Mouse (Mus musculus) neural tube, embryonic 11.5 days (tissue): ENCODE data around the gene Gns. TPM values are rescaled to one million over a fixed set of nuclear protein-coding genes. Genes with fewer than 3 reads are reported as not detected.

Source experiments
- ATAC-seq: fragments of 200-750 bp; cut with Nextera tagmentation; 2 replicates; pipeline ENCODE4 v1.8.0; 2017; ENCODE audit warnings: moderate number of reproducible peaks, mild to moderate bottlenecking, moderate TSS enrichment, moderate library complexity; ENCODE audit not compliant: insufficient read depth, low FRiP score, low TSS enrichment
- DNase-seq: peaks from one replicate; pipeline ENCODE4 v3.0.0-alpha.2; 2015; ENCODE audit warnings: low spot score
- H3K27ac ChIP-seq: fragments of 300-500 bp; sonication (generic); 2 replicates; pipeline ENCODE4 v1.5.1; 2014; ENCODE audit warnings: low read depth, mild to moderate bottlenecking, low read length
- H3K27me3 ChIP-seq: fragments of 300-500 bp; sonication (generic); 2 replicates; pipeline ENCODE4 v1.6.1; 2014; ENCODE audit warnings: mild to moderate bottlenecking, low read length, mixed read lengths; ENCODE audit not compliant: control insufficient read depth, insufficient read depth
- H3K36me3 ChIP-seq: fragments of 300-500 bp; sonication (generic); 2 replicates; pipeline ENCODE4 v1.6.1; 2014; ENCODE audit warnings: mild to moderate bottlenecking, low read length, moderate library complexity, mixed read lengths; ENCODE audit not compliant: control insufficient read depth, insufficient read depth
- H3K4me1 ChIP-seq: fragments of 300-500 bp; sonication (generic); 2 replicates; pipeline ENCODE4 v1.6.1; 2014; ENCODE audit warnings: low read length, mixed read lengths; ENCODE audit not compliant: control insufficient read depth, insufficient read depth
- H3K4me2 ChIP-seq: fragments of 300-500 bp; sonication (generic); 2 replicates; pipeline ENCODE4 v1.6.1; 2014; ENCODE audit warnings: low read depth, mild to moderate bottlenecking, moderate library complexity
- H3K4me3 ChIP-seq: fragments of 300-500 bp; sonication (generic); 2 replicates; pipeline ENCODE4 v1.5.1; 2014; ENCODE audit warnings: low read depth, low read length
- H3K9ac ChIP-seq: fragments of 300-500 bp; sonication (generic); 2 replicates; pipeline ENCODE4 v1.6.1; 2014; ENCODE audit warnings: mild to moderate bottlenecking, low read length
- H3K9me3 ChIP-seq: fragments of 300-500 bp; sonication (generic); 2 replicates; pipeline ENCODE4 v1.6.1; 2016; ENCODE audit warnings: low read length; ENCODE audit not compliant: control insufficient read depth
- WGBS: fragments of 180-500 bp; shearing (Covaris S2); extraction: QIAGEN DNeasy Blood & Tissue Kit; methylation state at CpG from one replicate; pipeline ENCODE4 v1.1.7; 2014; 5-methylcytosine and 5-hydroxymethylcytosine counted together
- polyA plus RNA-seq: library from polyadenylated mRNA; unstranded; fragments of >200 nt; fragmentation: Nextera tagmentation; extraction: Ambion mirVana; gene quantifications from 2 replicates; pipeline ENCODE4 v1.2.1, GENCODE M21; 2014

Gene Gns
- polyA plus RNA-seq, 1 experiment from 2014 or later: 53.5 TPM

DNA sequence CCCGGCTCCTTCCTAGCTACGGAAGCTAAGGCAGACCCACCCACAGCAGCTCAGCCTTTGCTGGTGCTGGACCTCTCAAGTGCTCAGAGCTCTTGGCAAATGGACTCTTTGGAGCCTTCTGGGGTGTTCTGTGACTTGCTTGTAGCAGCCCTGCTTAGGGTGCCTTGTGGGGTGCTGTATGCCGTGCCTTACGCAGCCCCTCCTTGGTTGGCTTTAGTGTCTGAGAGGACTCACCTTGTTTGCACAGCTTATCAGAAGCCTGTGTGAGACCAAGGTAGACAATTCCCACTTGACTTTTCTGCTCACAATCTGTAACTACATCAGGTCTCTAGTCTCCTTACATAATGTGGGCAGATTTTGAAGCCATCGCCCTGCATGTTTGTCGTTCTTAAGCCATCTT is 20.8 kb downstream of the Gns start:
- Histone ChIP-seq H3K9ac (no peak overlapping the region; the same call in 1 of the 2 replicates), H3K36me3 (peaks cover 3% of the 10 kb centered on the region), H3K27ac (0 out of 2 replicates have a peak overlapping the region, but pooled peaks have one; percentile 14), H3K4me2 (no peak overlapping the region), H3K27me3 (no peaks in the 10 kb centered on the region), H3K4me1 (no peaks in the 10 kb centered on the region), H3K9me3 (no peaks in the 10 kb centered on the region), H3K4me3 (no peak overlapping the region)
- 95% methylated on average over 6 of the region's 6 CpGs for WGBS
- DNase-seq (no peak), ATAC-seq (no peak)

- no peaks in the 10 kb centered on the region for H3K9me3 ChIP-seq
- H3K4me2 ChIP-seq: no peak overlapping the region
- DNase-seq (peak; percentile 29), ATAC-seq (no peak)
- H3K4me1 ChIP-seq: no peaks in the 10 kb centered on the region
- no peak overlapping the region for H3K9ac ChIP-seq
- no peaks in the 10 kb centered on the region for H3K27me3 ChIP-seq
- H3K27ac ChIP-seq: no peak overlapping the region
- WGBS: 70% methylated on average over 9 of the region's 9 CpGs
- H3K4me3 ChIP-seq: no peak overlapping the region
- H3K36me3 ChIP-seq: peaks cover 3% of the 10 kb centered on the region
These were observed 21.5 kb downstream of the Gns start for GRCm38 (mm10) chr10:121386347-121386746.

DNA sequence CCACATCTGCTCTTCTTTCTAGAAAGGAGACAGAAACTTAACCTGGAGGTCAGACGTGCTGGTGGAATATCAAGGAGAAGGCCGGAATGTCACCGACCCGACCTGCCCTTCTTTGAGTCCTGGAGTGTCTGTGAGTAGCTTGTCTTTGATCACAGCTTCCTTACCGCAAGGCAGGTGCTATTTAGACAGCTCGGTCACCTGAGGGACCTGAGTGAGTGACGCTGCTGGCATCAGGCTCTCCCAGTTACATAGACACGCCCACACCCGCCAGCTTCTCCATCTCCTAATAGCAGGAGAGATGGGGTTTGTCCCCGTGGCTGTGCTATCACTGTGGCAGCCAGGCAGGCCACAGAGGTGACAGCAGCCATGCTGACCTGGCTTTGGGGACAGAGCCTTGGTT is 25.7 kb downstream of the Gns start:
- 82% methylated on average over 10 of the region's 10 CpGs for WGBS
- Histone ChIP-seq H3K36me3 (peaks cover 11% of the 10 kb centered on the region), H3K4me3 (no peak overlapping the region), H3K9me3 (no peaks in the 10 kb centered on the region), H3K9ac (no peak overlapping the region), H3K4me1 (no peaks in the 10 kb centered on the region), H3K4me2 (no peak overlapping the region), H3K27me3 (no peaks in the 10 kb centered on the region), H3K27ac (no peak overlapping the region)
- ATAC-seq (no peak), DNase-seq (no peak)

GRCm38 (mm10) chr10:121391901-121392300 is 27.0 kb downstream of the Gns start:
- Histone ChIP-seq H3K4me3 (no peak overlapping the region), H3K27ac (no peak overlapping the region), H3K9ac (no peak overlapping the region), H3K4me1 (no peaks in the 10 kb centered on the region), H3K27me3 (no peaks in the 10 kb centered on the region), H3K9me3 (no peaks in the 10 kb centered on the region), H3K36me3 (peaks cover 11% of the 10 kb centered on the region), H3K4me2 (no peak overlapping the region)
- ATAC-seq (no peak), DNase-seq (no peak)
- WGBS: 92% methylated on average over 8 of the region's 8 CpGs

- Histone ChIP-seq H3K4me3 (no peak overlapping the region), H3K4me2 (no peak overlapping the region), H3K4me1 (no peaks in the 10 kb centered on the region), H3K9ac (no peak overlapping the region), H3K27me3 (no peaks in the 10 kb centered on the region), H3K27ac (no peak overlapping the region), H3K9me3 (no peaks in the 10 kb centered on the region), H3K36me3 (peaks cover 11% of the 10 kb centered on the region)
- WGBS: 81% methylated on average over 6 of the region's 6 CpGs
- DNase-seq: no peak
- ATAC-seq: no peak
These were observed 29.4 kb downstream of the Gns start for GRCm38 (mm10) chr10:121394270-121394669.

- ATAC-seq (no peak), DNase-seq (no peak)
- no peak overlapping the region for H3K4me2 ChIP-seq
- H3K9me3 ChIP-seq: no peaks in the 10 kb centered on the region
- no peaks in the 10 kb centered on the region for H3K27me3 ChIP-seq
- 92% methylated on average over 18 of the region's 18 CpGs for WGBS
- H3K27ac ChIP-seq: no peak overlapping the region
- H3K4me1 ChIP-seq: no peaks in the 10 kb centered on the region
- H3K9ac ChIP-seq: no peak overlapping the region
- H3K4me3 ChIP-seq: no peak overlapping the region
- H3K36me3 ChIP-seq: peaks cover 11% of the 10 kb centered on the region
These were observed 30.0 kb downstream of the Gns start for GRCm38 (mm10) chr10:121394789-121395325.

- peaks cover 9% of the 10 kb centered on the region for H3K36me3 ChIP-seq
- no peak overlapping the region for H3K27ac ChIP-seq
- WGBS: 86% methylated on average over 20 of the region's 20 CpGs
- DNase-seq (no peak), ATAC-seq (no peak)
- no peaks in the 10 kb centered on the region for H3K27me3 ChIP-seq
- no peaks in the 10 kb centered on the region for H3K4me1 ChIP-seq
- no peaks in the 10 kb centered on the region for H3K9me3 ChIP-seq
- H3K9ac ChIP-seq: no peak overlapping the region
- no peak overlapping the region for H3K4me2 ChIP-seq
- H3K4me3 ChIP-seq: no peak overlapping the region
These were observed 30.8 kb downstream of the Gns start for GRCm38 (mm10) chr10:121395542-121396176.

- H3K27me3 ChIP-seq: no peaks in the 10 kb centered on the region
- no peak overlapping the region for H3K9ac ChIP-seq
- H3K9me3 ChIP-seq: no peaks in the 10 kb centered on the region
- no peak overlapping the region for H3K4me2 ChIP-seq
- ATAC-seq (no peak), DNase-seq (no peak)
- peaks cover 2% of the 10 kb centered on the region for H3K36me3 ChIP-seq
- no peak overlapping the region for H3K27ac ChIP-seq
- no peak overlapping the region for H3K4me3 ChIP-seq
- WGBS: 92% methylated on average over 7 of the region's 7 CpGs
- H3K4me1 ChIP-seq: no peaks in the 10 kb centered on the region
These were observed 33.7 kb downstream of the Gns start for GRCm38 (mm10) chr10:121398599-121398998.

GRCm38 (mm10) chr10:121401005-121401404 is 36.1 kb downstream of the Gns start:
- H3K36me3 ChIP-seq: no peaks in the 10 kb centered on the region
- no peaks in the 10 kb centered on the region for H3K27me3 ChIP-seq
- H3K9me3 ChIP-seq: no peaks in the 10 kb centered on the region
- H3K4me2 ChIP-seq: no peak overlapping the region
- DNase-seq: no peak
- H3K27ac ChIP-seq: no peak overlapping the region
- H3K9ac ChIP-seq: no peak overlapping the region
- 87% methylated on average over 7 of the region's 7 CpGs for WGBS
- H3K4me3 ChIP-seq: no peak overlapping the region
- no peaks in the 10 kb centered on the region for H3K4me1 ChIP-seq
- ATAC-seq: no peak
